Mouse (Mus musculus): Measurements from ENCODE around the gene Cog3. TPM values are rescaled to one million over a fixed set of nuclear protein-coding genes. Genes with fewer than 3 reads are reported as not detected.
"Not testable (repeated sequence)": the region's sequence is repeated elsewhere in the genome, so short reads cannot be mapped to it uniquely, and the experiment has no call there.

Cog3 gene
- polyA plus RNA-seq, 2 experiments: 26.5 to 30.8 TPM

- ATAC-seq (ENCODE audit: low FRiP score, low read depth) (peak; percentile 98), DNase-seq (ENCODE audit: low spot score) (peak; percentile 96)
- 6% methylated on average over 50 of the region's 51 CpGs for WGBS
- Histone ChIP-seq H3K9me3 (ENCODE audit: control insufficient read depth, low read length) (no peaks in the 10 kb centered on the region), H3K4me2 (replicated peaks; ENCODE audit: low read depth, low read length, severe bottlenecking) (peak within 1 kb of the TSS; percentile 89), H3K4me1 (ENCODE audit: control insufficient read depth, insufficient read depth, low read length) (0 out of 2 replicates have a peak, but pooled peaks cover 3% of the 10 kb centered on the region), H3K27me3 (ENCODE audit: control insufficient read depth, insufficient read depth, low read length) (no peaks in the 10 kb centered on the region), H3K4me3 (replicated peaks; ENCODE audit: low read length) (peak within 1 kb of the TSS; percentile 74), H3K36me3 (ENCODE audit: control insufficient read depth, insufficient read depth, low read length) (no peaks in the 10 kb centered on the region), H3K27ac (replicated peaks; ENCODE audit: low read depth, low read length) (peak within 1 kb of the TSS; percentile 52), H3K9ac (ENCODE audit: low read depth, low read length, severe bottlenecking) (peak within 1 kb of the TSS; percentile 71)
- peak; percentile 71; the same call in 1 of the 2 replicates for TF ChIP-seq POLR2A (IDR thresholded peaks at IDR 0.05; ENCODE audit: borderline replicate concordance, extremely low read depth, insufficient read depth, insufficient read length)
Measured at GRCm38 (mm10) chr14:75786868-75787793, 32.8 kb upstream of the Cog3 start, which contains the start of gene Slc25a30. Slc25a30 (minus strand) TSS chr14:75787037.

DNA sequence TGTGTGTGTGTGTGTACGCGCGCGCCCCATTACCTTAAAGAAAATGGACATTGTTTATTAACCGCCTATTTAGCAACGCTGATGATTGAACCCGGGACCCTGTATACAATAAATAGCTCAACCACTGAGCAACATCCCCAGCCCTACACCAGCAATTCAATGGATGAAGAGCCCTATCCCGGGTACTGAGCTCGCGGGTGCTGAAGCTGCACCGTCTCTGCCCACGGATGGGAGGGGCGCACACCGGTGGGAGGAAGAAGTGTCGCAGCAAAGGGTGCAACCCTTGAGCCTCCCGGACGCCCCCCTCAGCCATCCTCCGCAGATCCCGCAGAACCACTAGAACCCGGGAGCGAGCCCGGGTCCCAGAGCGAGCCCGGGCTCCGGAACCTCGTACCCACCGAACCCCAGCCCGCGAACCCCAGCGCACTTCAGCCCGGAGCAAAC, 32.1 kb upstream of the Cog3 start:
- DNase-seq (ENCODE audit: low spot score) (peak; percentile 14), ATAC-seq (ENCODE audit: low FRiP score, low read depth) (peak; percentile 56)
- WGBS: under 1% methylated on average over 28 of the region's 31 CpGs
- Histone ChIP-seq H3K27ac (replicated peaks; ENCODE audit: low read depth, low read length) (peak overlapping the region; percentile 52), H3K4me3 (replicated peaks; ENCODE audit: low read length) (peak overlapping the region; percentile 74), H3K9ac (ENCODE audit: low read depth, low read length, severe bottlenecking) (peak overlapping the region; percentile 71), H3K27me3 (ENCODE audit: control insufficient read depth, insufficient read depth, low read length) (no peaks in the 10 kb centered on the region), H3K4me1 (ENCODE audit: control insufficient read depth, insufficient read depth, low read length) (0 out of 2 replicates have a peak, but pooled peaks cover 3% of the 10 kb centered on the region), H3K36me3 (ENCODE audit: control insufficient read depth, insufficient read depth, low read length) (no peaks in the 10 kb centered on the region), H3K9me3 (ENCODE audit: control insufficient read depth, low read length) (no peaks in the 10 kb centered on the region), H3K4me2 (replicated peaks; ENCODE audit: low read depth, low read length, severe bottlenecking) (peak overlapping the region; percentile 89)
- no peak for TF ChIP-seq POLR2A (IDR thresholded peaks at IDR 0.05; ENCODE audit: borderline replicate concordance, extremely low read depth, insufficient read depth, insufficient read length)

GRCm38 (mm10) chr14:75779913-75780312, 25.6 kb upstream of the Cog3 start:
- no peaks in the 10 kb centered on the region for H3K36me3 ChIP-seq (ENCODE audit: control insufficient read depth, insufficient read depth, low read length)
- no peak for TF ChIP-seq POLR2A (IDR thresholded peaks at IDR 0.05; ENCODE audit: borderline replicate concordance, extremely low read depth, insufficient read depth, insufficient read length)
- 92% methylated on average over 4 of the region's 4 CpGs for WGBS
- no peaks in the 10 kb centered on the region for H3K4me1 ChIP-seq (ENCODE audit: control insufficient read depth, insufficient read depth, low read length)
- no peak overlapping the region for H3K4me3 ChIP-seq (replicated peaks; ENCODE audit: low read length)
- no peaks in the 10 kb centered on the region for H3K9me3 ChIP-seq (ENCODE audit: control insufficient read depth, low read length)
- H3K9ac ChIP-seq (ENCODE audit: low read depth, low read length, severe bottlenecking): no peak overlapping the region
- H3K4me2 ChIP-seq (replicated peaks; ENCODE audit: low read depth, low read length, severe bottlenecking): no peak overlapping the region
- ATAC-seq (ENCODE audit: low FRiP score, low read depth) (no peak), DNase-seq (ENCODE audit: low spot score) (no peak)
- no peaks in the 10 kb centered on the region for H3K27me3 ChIP-seq (ENCODE audit: control insufficient read depth, insufficient read depth, low read length)
- H3K27ac ChIP-seq (replicated peaks; ENCODE audit: low read depth, low read length): no peak overlapping the region

- Histone ChIP-seq H3K27ac (replicated peaks; ENCODE audit: low read depth, low read length) (no peak overlapping the region), H3K4me3 (replicated peaks; ENCODE audit: low read length) (no peak overlapping the region), H3K4me2 (replicated peaks; ENCODE audit: low read depth, low read length, severe bottlenecking) (no peak overlapping the region), H3K9me3 (ENCODE audit: control insufficient read depth, low read length) (no peaks in the 10 kb centered on the region), H3K4me1 (ENCODE audit: control insufficient read depth, insufficient read depth, low read length) (no peaks in the 10 kb centered on the region), H3K36me3 (ENCODE audit: control insufficient read depth, insufficient read depth, low read length) (no peaks in the 10 kb centered on the region), H3K27me3 (ENCODE audit: control insufficient read depth, insufficient read depth, low read length) (no peaks in the 10 kb centered on the region), H3K9ac (ENCODE audit: low read depth, low read length, severe bottlenecking) (no peak overlapping the region)
- no peak for DNase-seq (ENCODE audit: low spot score)
- ATAC-seq (ENCODE audit: low FRiP score, low read depth): no peak
- 73% methylated on average over 8 of the region's 8 CpGs for WGBS
- TF ChIP-seq POLR2A (IDR thresholded peaks at IDR 0.05; ENCODE audit: borderline replicate concordance, extremely low read depth, insufficient read depth, insufficient read length): no peak
Measured at GRCm38 (mm10) chr14:75776637-75777036, 22.3 kb upstream of the Cog3 start.

DNA sequence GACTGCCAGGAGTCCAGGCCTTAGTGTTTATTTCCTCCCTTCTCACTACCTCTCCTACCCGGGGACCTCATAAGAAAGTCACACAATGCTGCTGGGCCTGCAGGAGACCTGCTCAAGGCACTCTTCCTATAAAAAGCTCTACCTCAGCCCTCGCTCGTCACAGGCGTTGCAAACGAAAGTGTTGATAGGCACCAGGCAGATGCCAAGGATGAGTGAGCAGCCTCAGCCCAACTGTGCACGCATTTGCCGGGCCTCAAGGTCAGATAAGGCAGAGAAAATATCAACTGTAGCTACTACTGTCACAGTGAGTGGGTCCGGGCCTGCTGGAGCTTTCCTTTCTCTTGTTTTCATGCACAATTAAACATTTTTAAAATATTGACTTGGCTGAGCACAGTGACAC, 19.1 kb upstream of the Cog3 start:
- no peak for TF ChIP-seq POLR2A (IDR thresholded peaks at IDR 0.05; ENCODE audit: borderline replicate concordance, extremely low read depth, insufficient read depth, insufficient read length)
- DNase-seq (ENCODE audit: low spot score) (no peak), ATAC-seq (ENCODE audit: low FRiP score, low read depth) (no peak)
- WGBS: 84% methylated on average over 8 of the region's 8 CpGs
- Histone ChIP-seq H3K4me3 (replicated peaks; ENCODE audit: low read length) (no peak overlapping the region), H3K9me3 (ENCODE audit: control insufficient read depth, low read length) (no peaks in the 10 kb centered on the region), H3K27ac (replicated peaks; ENCODE audit: low read depth, low read length) (no peak overlapping the region), H3K27me3 (ENCODE audit: control insufficient read depth, insufficient read depth, low read length) (no peaks in the 10 kb centered on the region), H3K36me3 (ENCODE audit: control insufficient read depth, insufficient read depth, low read length) (no peaks in the 10 kb centered on the region), H3K9ac (ENCODE audit: low read depth, low read length, severe bottlenecking) (no peak overlapping the region), H3K4me2 (replicated peaks; ENCODE audit: low read depth, low read length, severe bottlenecking) (no peak overlapping the region), H3K4me1 (ENCODE audit: control insufficient read depth, insufficient read depth, low read length) (no peaks in the 10 kb centered on the region)

- H3K9ac ChIP-seq (ENCODE audit: low read depth, low read length, severe bottlenecking); DNase-seq (ENCODE audit: low spot score); H3K4me1 ChIP-seq (ENCODE audit: control insufficient read depth, insufficient read depth, low read length); H3K27ac ChIP-seq (replicated peaks; ENCODE audit: low read depth, low read length); H3K4me3 ChIP-seq (replicated peaks; ENCODE audit: low read length); H3K9me3 ChIP-seq (ENCODE audit: control insufficient read depth, low read length); ATAC-seq (ENCODE audit: low FRiP score, low read depth); H3K36me3 ChIP-seq (ENCODE audit: control insufficient read depth, insufficient read depth, low read length); H3K4me2 ChIP-seq (replicated peaks; ENCODE audit: low read depth, low read length, severe bottlenecking); H3K27me3 ChIP-seq (ENCODE audit: control insufficient read depth, insufficient read depth, low read length): not testable (repeated sequence)
- WGBS: 77% methylated on average over 3 of the region's 3 CpGs
Measured at GRCm38 (mm10) chr14:75772407-75772806, 18.1 kb upstream of the Cog3 start.

Data from limb, embryonic 14.5 days (tissue).